Mouse (Mus musculus) CH12.LX (cell line): ENCODE measurements around the gene Klhl10. TPM values are rescaled to one million over a fixed set of nuclear protein-coding genes. Genes with fewer than 3 reads are reported as not detected.

Experiments
- DNase-seq: peaks from one replicate; pipeline ENCODE4 v3.0.0-alpha.2; 2013; ENCODE audit errors: extremely low read depth
- H3K27ac ChIP-seq: 2 replicates; pipeline ENCODE4 v1.5.1; 2012; ENCODE audit warnings: low read depth, mild to moderate bottlenecking, control low read depth, moderate library complexity; ENCODE audit not compliant: insufficient read depth
- H3K27me3 ChIP-seq: replicated peaks from 2 replicates; pipeline ENCODE3; 2012; ENCODE audit warnings: inconsistent platforms
- H3K36me3 ChIP-seq, 2 experiments: replicated peaks in 1 of 2; 2 replicates each; pipeline versions ENCODE3 to v1.6.1; 2012; ENCODE audit warnings: inconsistent platforms in 1 of 2, low read length in 1 of 2, mild to moderate bottlenecking in 1 of 2, mixed read lengths in 1 of 2, moderate library complexity in 1 of 2; ENCODE audit not compliant: control insufficient read depth in 1 of 2, insufficient read depth in 1 of 2
- H3K4me1 ChIP-seq, 2 experiments: 2 replicates each; pipeline ENCODE4 v1.6.1; 2012; ENCODE audit warnings: inconsistent platforms in 1 of 2, moderate library complexity in 1 of 2; ENCODE audit not compliant: insufficient read depth in 2 of 2, control insufficient read depth in 1 of 2
- H3K4me2 ChIP-seq: 2 replicates; pipeline ENCODE4 v1.6.1; 2012; ENCODE audit warnings: low read depth, mild to moderate bottlenecking, control low read depth; ENCODE audit not compliant: poor library complexity, insufficient read depth, severe bottlenecking
- H3K4me3 ChIP-seq, 3 experiments: fragments of 150-350 bp in 1 of 3; sonication (generic) in 1 of 3; replicated peaks in 1 of 3; 2 replicates each; pipeline versions ENCODE3 to v1.5.1; 2011 to 2012; ENCODE audit warnings: low read depth in 2 of 3, low read length in 2 of 3, mild to moderate bottlenecking in 2 of 3, moderate library complexity in 2 of 3, control low read depth in 1 of 3, improper control_type of control experiment in 1 of 3, inconsistent platforms in 1 of 3, mixed read lengths in 1 of 3; ENCODE audit not compliant: poor library complexity in 1 of 3
- H3K79me2 ChIP-seq: replicated peaks from 2 replicates; pipeline ENCODE4 v1.6.1; 2012; ENCODE audit warnings: mild to moderate bottlenecking, moderate library complexity; ENCODE audit not compliant: control insufficient read depth, poor library complexity, insufficient read depth, severe bottlenecking; ENCODE audit errors: extremely low read depth
- H3K9ac ChIP-seq: 2 replicates; pipeline ENCODE4 v1.6.1; 2012; ENCODE audit warnings: low read depth, mild to moderate bottlenecking, control low read depth, moderate library complexity; ENCODE audit not compliant: insufficient read depth
- H3K9me3 ChIP-seq: replicated peaks from 2 replicates; pipeline ENCODE3; 2012; ENCODE audit warnings: low read length, inconsistent platforms, mixed read lengths
- BHLHE40 ChIP-seq: IDR thresholded peaks from 2 replicates; pipeline ENCODE4 v1.6.1; 2011; ENCODE audit warnings: mild to moderate bottlenecking, low read depth, low read length, improper control_type of control experiment
- CHD2 ChIP-seq: IDR thresholded peaks from 2 replicates; pipeline ENCODE4 v1.6.1; 2011; ENCODE audit warnings: low read length, improper control_type of control experiment
- CTCF ChIP-seq, 2 experiments: IDR thresholded peaks in 1 of 2; conservative IDR thresholded peaks in 1 of 2; 2 replicates each; pipeline ENCODE4 v1.5.1; 2011 to 2012; ENCODE audit warnings: low read depth in 2 of 2, low read length in 2 of 2, improper control_type of control experiment in 1 of 2, inconsistent platforms in 1 of 2, mild to moderate bottlenecking in 1 of 2, moderate library complexity in 1 of 2
- ELF1 ChIP-seq: IDR thresholded peaks from 2 replicates; pipeline ENCODE4 v1.6.1; 2014; ENCODE audit warnings: low read depth, mild to moderate bottlenecking, inconsistent platforms, low read length, improper control_type of control experiment
- HCFC1 ChIP-seq: IDR thresholded peaks from 2 replicates; pipeline ENCODE4 v1.6.1; 2012; ENCODE audit warnings: low read depth, mild to moderate bottlenecking, inconsistent platforms, low read length, improper control_type of control experiment
- IRF4 ChIP-seq: IDR thresholded peaks from 2 replicates; pipeline ENCODE4 v1.6.1; 2014; ENCODE audit warnings: low read depth, mild to moderate bottlenecking, inconsistent platforms, low read length, improper control_type of control experiment
- JUN ChIP-seq: IDR thresholded peaks from 2 replicates; pipeline ENCODE4 v1.6.1; 2011; ENCODE audit warnings: low read depth, mild to moderate bottlenecking, low read length, improper control_type of control experiment, moderate library complexity; ENCODE audit not compliant: insufficient read depth
- MAZ ChIP-seq: IDR thresholded peaks from 2 replicates; pipeline ENCODE4 v1.6.1; 2012; ENCODE audit warnings: low read depth, mild to moderate bottlenecking, inconsistent platforms, low read length, improper control_type of control experiment, moderate library complexity
- MEF2A ChIP-seq: IDR thresholded peaks from 2 replicates; pipeline ENCODE4 v1.6.1; 2014; ENCODE audit warnings: low read depth, mild to moderate bottlenecking, inconsistent platforms, low read length, improper control_type of control experiment, borderline replicate concordance
- NELFE ChIP-seq: IDR thresholded peaks from 2 replicates; pipeline ENCODE4 v1.6.1; 2011; ENCODE audit warnings: low read depth, low read length, improper control_type of control experiment
- NRF1 ChIP-seq: IDR thresholded peaks from 2 replicates; pipeline ENCODE4 v1.6.1; 2014; ENCODE audit warnings: low read depth, mild to moderate bottlenecking, inconsistent platforms, low read length, improper control_type of control experiment, moderate library complexity
- POLR2A ChIP-seq: IDR thresholded peaks from 2 replicates; pipeline ENCODE4 v1.6.1; 2011; ENCODE audit warnings: low read depth, mild to moderate bottlenecking, improper control_type of control experiment, low read length
- RCOR1 ChIP-seq: conservative IDR thresholded peaks from 2 replicates; pipeline ENCODE4 v1.6.1; 2012; ENCODE audit warnings: low read depth, mild to moderate bottlenecking, inconsistent platforms, low read length, improper control_type of control experiment
- TBP ChIP-seq: conservative IDR thresholded peaks from 2 replicates; pipeline ENCODE4 v1.6.1; 2011; ENCODE audit warnings: low read depth, low read length, improper control_type of control experiment
- TCF12 ChIP-seq: IDR thresholded peaks from 2 replicates; pipeline ENCODE4 v1.6.1; 2014; ENCODE audit warnings: low read depth, mild to moderate bottlenecking, inconsistent platforms, low read length, improper control_type of control experiment
- UBTF ChIP-seq: IDR thresholded peaks from 2 replicates; pipeline ENCODE4 v1.6.1; 2012; ENCODE audit warnings: low read depth, mild to moderate bottlenecking, inconsistent platforms, low read length, improper control_type of control experiment, moderate library complexity
- ZMIZ1 ChIP-seq: IDR thresholded peaks from 2 replicates; pipeline ENCODE4 v1.6.1; 2012; ENCODE audit warnings: low read depth, mild to moderate bottlenecking, inconsistent platforms, low read length, improper control_type of control experiment
- dilution Hi-C: fragments of 300-500 bp; cut with MboI; formaldehyde crosslinking; loops from 2 replicates; pipeline ENCODE4 v1.14.3; 2020; ENCODE audit warnings: low sequenced_read_pairs; ENCODE audit not compliant: extremely low pct_unique_long_range_greater_than_20kb, extremely low pct_ligation_motif_present
- in situ Hi-C: fragments of 300-500 bp; cut with MboI; formaldehyde crosslinking; loops from 3 replicates; pipeline ENCODE4 v1.14.3; 2019; ENCODE audit warnings: low sequenced_read_pairs, low pct_ligation_motif_present, low pct_unique_long_range_greater_than_20kb, mixed read lengths
- polyA plus RNA-seq: library from polyadenylated mRNA; unstranded; fragments of >175 nt; gene quantifications from 2 replicates; pipeline ENCODE4 v1.2.1, GENCODE M21; 2012; ENCODE audit warnings: low read depth; ENCODE audit not compliant: insufficient read length
- total RNA-seq, 2 experiments: library from RNA; depleted of rRNA; stranded (reverse); fragments of 300-350 nt in 1 of 2; fragments of >200 nt in 1 of 2; gene quantifications; 2 replicates each; pipeline ENCODE4 v1.2.3; 2012 to 2014

The Klhl10 gene
- total and polyA plus RNA-seq, 3 experiments: 0.30 to 1.1 (median 0.48) TPM

DNA sequence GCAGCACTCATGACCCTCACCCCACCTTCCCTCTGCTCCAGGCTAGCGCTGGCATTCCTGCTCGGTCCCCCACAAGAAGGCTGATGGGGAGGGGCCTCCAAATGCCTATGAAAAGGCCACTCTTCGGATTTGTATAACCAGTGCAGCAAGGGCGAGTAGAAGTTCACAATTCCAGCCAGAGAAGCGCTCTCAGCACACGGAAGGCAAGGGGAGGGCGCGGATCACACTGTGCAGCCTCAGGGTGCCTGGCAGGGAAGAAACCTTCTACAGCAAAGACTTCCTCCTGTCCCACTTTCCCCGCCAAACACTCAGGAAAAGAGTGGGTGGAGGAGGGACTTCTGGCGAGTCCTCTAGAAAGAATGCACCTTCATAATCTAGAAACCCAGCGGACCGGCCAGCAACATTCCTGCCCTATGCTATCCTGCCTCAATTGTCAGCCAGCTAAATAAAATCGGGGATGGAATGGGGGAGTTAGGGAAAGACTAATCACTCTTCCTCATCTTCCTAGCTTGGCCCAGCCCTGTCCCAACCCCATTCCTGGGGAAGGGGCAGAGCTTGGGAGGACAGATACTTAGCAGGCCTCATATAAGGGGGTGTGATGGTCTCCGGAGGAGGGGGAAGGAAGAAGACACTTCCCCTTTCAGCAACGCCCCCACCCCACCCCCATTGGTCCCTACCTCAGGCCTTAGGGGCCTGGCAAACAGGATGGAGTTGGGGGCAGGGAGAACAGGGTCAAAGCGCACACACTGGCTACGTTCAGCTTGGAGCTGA is 45.7 kb upstream of the Klhl10 start:
- Histone ChIP-seq H3K4me3 (no peak overlapping the region), H3K9ac (no peak overlapping the region), H3K9me3 (no peaks in the 10 kb centered on the region)
- in situ Hi-C loops: no loop called here
- DNase-seq: no peak
- no peak for TF ChIP-seq UBTF
- TF ChIP-seq, all 38 proteins: peak for 0
- peaks cover 89% of the 10 kb centered on the region for H3K27me3 ChIP-seq
- H3K4me1 ChIP-seq: peaks cover 22 to 38% of the 10 kb centered on the region in 2 experiments
- no peaks in the 10 kb centered on the region for H3K36me3 ChIP-seq
- H3K27ac ChIP-seq: no peak overlapping the region
- no peaks in the 10 kb centered on the region for H3K79me2 ChIP-seq
- H3K4me2 ChIP-seq: no peak overlapping the region
- dilution Hi-C loops: no loop called here

DNA sequence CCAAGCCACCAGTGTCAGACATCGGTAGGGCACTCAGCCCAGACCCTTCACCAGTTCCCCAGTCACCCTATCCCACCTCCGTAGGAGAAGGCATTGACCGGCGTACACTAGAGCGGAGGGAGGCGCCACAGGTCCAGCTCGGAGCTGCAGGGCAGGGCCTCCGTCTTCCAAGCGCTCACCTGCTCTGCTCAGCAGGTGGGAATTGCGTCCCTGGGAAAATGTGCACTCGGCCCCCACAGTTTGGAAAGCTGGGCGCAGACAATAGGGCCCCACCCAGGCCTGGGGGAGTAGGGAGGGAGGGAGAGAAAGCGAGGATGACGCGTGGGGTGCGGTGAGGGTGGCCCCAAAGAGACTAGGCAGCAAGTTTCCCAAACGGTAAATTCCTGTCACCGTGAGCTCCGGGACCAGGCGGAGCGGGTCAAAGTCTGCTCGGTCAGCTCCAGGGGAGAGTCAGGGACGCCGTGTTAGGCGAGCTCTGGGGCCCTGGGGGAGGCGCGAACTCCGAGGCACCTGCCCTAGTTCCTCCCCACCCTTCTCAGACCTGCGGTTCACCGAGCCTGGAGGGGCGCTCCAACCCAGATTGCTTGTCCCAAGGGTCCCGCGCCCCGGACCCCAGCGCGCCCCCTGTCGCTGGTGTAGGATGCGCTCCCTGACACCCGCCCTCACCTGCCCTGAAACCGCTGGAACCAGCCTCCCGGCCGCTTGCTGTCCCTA is 44.7 kb upstream of the Klhl10 start:
- Histone ChIP-seq H3K9ac (no peak overlapping the region), H3K4me2 (peak overlapping the region; percentile 69), H3K36me3 (no peaks in the 10 kb centered on the region), H3K27ac (no peak overlapping the region), H3K9me3 (no peaks in the 10 kb centered on the region), H3K4me3 (peak overlapping the region; percentile 1 to 60 (median 26)), H3K4me1 (peaks cover 22 to 39% of the 10 kb centered on the region in 2 experiments), H3K27me3 (peaks cover 88% of the 10 kb centered on the region), H3K79me2 (no peaks in the 10 kb centered on the region)
- TF ChIP-seq CTCF (conservative IDR thresholded peaks at IDR 0.05 in 1 of 2, IDR thresholded peaks at IDR 0.05 in 1 of 2; ENCODE audit: low read depth in 2 of 2, low read length in 2 of 2) (peak in 1 of 2 experiments; percentile 59; a peak in 2 of 4 replicates), NELFE (peak; percentile 13; the same call in 1 of the 2 replicates), MAZ (no peak)
- dilution Hi-C loops (no loop called here), in situ Hi-C loops (no loop called here)
- no peak for DNase-seq

DNA sequence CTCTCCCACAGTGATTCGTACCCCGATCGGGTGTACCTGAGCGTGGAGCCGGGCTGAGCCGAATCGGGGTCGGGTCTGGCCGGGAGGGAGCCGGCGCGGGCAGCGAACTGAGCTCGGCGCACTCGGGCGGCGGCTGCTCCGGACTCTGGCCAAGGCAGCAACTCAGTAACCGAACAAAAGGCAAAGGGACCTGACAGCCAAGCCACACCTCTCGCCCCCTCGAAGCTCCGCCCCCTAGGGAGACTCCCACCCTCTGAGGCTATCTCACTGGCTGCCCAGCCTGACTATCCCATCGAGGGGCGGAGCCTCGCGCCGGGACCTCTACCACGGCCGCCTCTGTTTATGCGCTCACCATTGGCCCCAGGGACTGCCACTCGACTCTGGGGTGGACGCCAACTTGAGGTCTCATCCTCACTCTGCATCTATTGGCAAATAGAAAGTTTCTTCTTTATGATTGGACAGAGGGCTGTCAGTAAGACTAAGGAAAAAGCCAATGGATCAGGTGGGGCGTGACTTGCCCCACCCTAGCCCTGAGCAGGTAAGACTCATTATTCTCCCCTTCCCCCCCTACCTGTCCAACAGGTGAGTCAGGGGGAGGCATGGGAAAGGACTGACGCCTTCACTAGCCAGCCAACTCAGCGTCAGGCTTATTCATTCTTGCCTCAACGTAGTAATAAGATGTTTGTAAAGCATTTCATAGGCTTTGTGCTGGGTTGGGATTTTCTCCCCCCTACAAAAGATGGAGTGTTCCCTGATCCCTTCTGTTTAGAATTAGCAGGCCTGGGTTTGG is 43.9 kb upstream of the Klhl10 start, which contains the start of gene Jup:
Gene Jup, minus strand, starts transcription at position 164 of the 790 bp plus-strand sequence.
- dilution Hi-C loops (no loop called here), in situ Hi-C loops (no loop called here)
- H3K4me1 ChIP-seq: peaks cover 22 to 39% of the 10 kb centered on the region in 2 experiments
- DNase-seq: peak; percentile 97
- H3K36me3 ChIP-seq: no peaks in the 10 kb centered on the region
- peak within 1 kb of the TSS; percentile 1 to 60 (median 26) for H3K4me3 ChIP-seq
- H3K9me3 ChIP-seq: no peaks in the 10 kb centered on the region
- no peaks in the 10 kb centered on the region for H3K79me2 ChIP-seq
- peak within 1 kb of the TSS; percentile 69 for H3K4me2 ChIP-seq
- no peak within 1 kb of the TSS for H3K27ac ChIP-seq
- no peak within 1 kb of the TSS for H3K9ac ChIP-seq
- 0 out of 2 replicates have a peak, but pooled peaks have one; percentile 32 for TF ChIP-seq MEF2A
- TF ChIP-seq RCOR1: no peak
- TF ChIP-seq NELFE: peak; percentile 29; the same call in 1 of the 2 replicates
- peak; percentile 87 for TF ChIP-seq CHD2
- peak; percentile 82 for TF ChIP-seq UBTF
- TF ChIP-seq JUN: no peak
- TF ChIP-seq IRF4: peak; percentile 50; the same call in 1 of the 2 replicates
- TF ChIP-seq ZMIZ1: no peak
- peak; percentile 59; the same call in 1 of the 2 replicates for TF ChIP-seq NRF1
- 0 out of 2 replicates have a peak, but pooled peaks have one; percentile 11 for TF ChIP-seq BHLHE40
- 0 out of 2 replicates have a peak, but pooled peaks have one; percentile 51 for TF ChIP-seq TBP
- TF ChIP-seq ELF1: peak; percentile 43; the same call in 1 of the 2 replicates
- peak; percentile 67; the same call in 1 of the 2 replicates for TF ChIP-seq TCF12
- TF ChIP-seq HCFC1: peak; percentile 43; the same call in 1 of the 2 replicates
- TF ChIP-seq POLR2A: peak; percentile 77
- H3K27me3 ChIP-seq: peaks cover 90% of the 10 kb centered on the region
